ENCODE assay signal across 9 mouse cellular contexts in the genomic region with DNA sequence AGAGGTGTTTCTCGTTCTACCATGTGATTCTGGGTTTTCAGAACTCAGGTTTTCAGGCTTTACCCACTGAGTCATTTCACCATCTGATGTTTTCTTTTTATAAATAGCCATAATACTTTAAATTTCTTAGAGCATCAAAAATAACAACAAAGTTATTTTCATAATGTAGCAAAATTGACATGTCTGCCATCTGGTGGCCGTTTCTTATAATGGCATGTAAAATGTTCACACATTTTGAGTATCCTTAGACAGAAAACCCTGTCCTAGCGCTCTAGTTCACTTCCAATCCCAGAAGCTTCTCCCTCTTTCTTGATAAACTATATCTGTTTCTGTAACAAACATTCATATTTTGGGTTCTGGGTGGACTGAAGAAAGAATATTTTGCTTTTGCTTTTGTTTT. TPM values are rescaled to one million over a fixed set of nuclear protein-coding genes. Genes with fewer than 3 reads are reported as not detected.
A peak's percentile ranks its signal among the peaks of the same experiment; 100 is the strongest.
DNase-seq lines count a peak whose midpoint lies in the region; TF ChIP-seq lines count a peak whose summit lies in the region.
"Had no signal": no experiment of that assay in that cellular context is flagged by ENCODE, and none has a peak within 500 bp of the region (broad histone marks: within the 10 kb centered on the region; RNA-seq: fewer than 3 reads in every experiment).

No protein-coding gene starts in this region.

- TF ChIP-seq POLR2A in kidney, adult 2 months (IDR thresholded peaks at IDR 0.05; ENCODE audit: low read depth, low read length) = no peak
- no peak for TF ChIP-seq POLR2A in ES-Bruce4 (IDR thresholded peaks at IDR 0.05; ENCODE audit: insufficient read depth, low read length)

- TF ChIP-seq CTCF in kidney, adult 2 months (conservative IDR thresholded peaks at IDR 0.05; ENCODE audit: insufficient read depth, insufficient read length, low read depth, low read length) = 0 out of 2 replicates have a peak, but pooled peaks have one; percentile 17
- peak; percentile 7 for TF ChIP-seq CTCF in ES-Bruce4 (IDR thresholded peaks at IDR 0.05; ENCODE audit: low read depth, low read length)
- peak; percentile 88 for TF ChIP-seq CTCF in layer of hippocampus, adult 2 months (conservative IDR thresholded peaks at IDR 0.05)

- H3K27ac ChIP-seq in kidney, adult 2 months (ENCODE audit: insufficient read depth, low read depth, low read length) = no peak overlapping the region
- no peak overlapping the region for H3K27ac ChIP-seq in ES-Bruce4 (ENCODE audit: insufficient read depth, low read length)
- H3K27ac ChIP-seq in layer of hippocampus, adult 2 months = no peak overlapping the region

- H3K9ac ChIP-seq in ES-Bruce4 (ENCODE audit: low read depth, poor library complexity, severe bottlenecking) = no peak overlapping the region

- DNase-seq in kidney, adult 2 months = peak; percentile 66
- no peak for DNase-seq in kidney, adult 18-20 months
- peak; percentile 61 for DNase-seq in A20 (ENCODE audit: low read depth, low spot score)
- DNase-seq in cerebellum, postnatal 10 days = peak; percentile 73 to 79
- peak; percentile 33 to 65 for DNase-seq in layer of hippocampus, adult 2 months (ENCODE audit: low spot score in 2 of 2)
- DNase-seq in retina, embryonic 14.5 days (ENCODE audit: low spot score) = peak; percentile 75
- DNase-seq in ovary, adult 18-20 months (ENCODE audit: low spot score) = no peak

- TF ChIP-seq EP300 in ES-Bruce4 (IDR thresholded peaks at IDR 0.05; ENCODE audit: insufficient read depth, low read depth, low read length) = no peak

- no peak overlapping the region for H3K4me3 ChIP-seq in kidney, adult 2 months (ENCODE audit: insufficient read depth, low read depth, low read length)
- no peak overlapping the region for H3K4me3 ChIP-seq in ES-Bruce4 (ENCODE audit: low read depth, low read length)
- H3K4me3 ChIP-seq in layer of hippocampus, adult 2 months = no peak overlapping the region

- WGBS in kidney, adult 2 months = 20% methylated on average over 3 of the region's 3 CpGs

- H3K36me3 ChIP-seq in kidney, adult 2 months (ENCODE audit: control insufficient read depth, insufficient read depth, low read length) = no peaks in the 10 kb centered on the region
- no peaks in the 10 kb centered on the region for H3K36me3 ChIP-seq in ES-Bruce4 (ENCODE audit: control insufficient read depth, insufficient read depth, low read length, poor library complexity, severe bottlenecking)

- H3K9me3 ChIP-seq in ES-Bruce4 (replicated peaks; ENCODE audit: control insufficient read depth, insufficient read depth, low read length, poor library complexity, severe bottlenecking) = no peaks in the 10 kb centered on the region

- H3K27me3 ChIP-seq in kidney, adult 2 months (replicated peaks; ENCODE audit: control insufficient read depth, insufficient read depth, low read length) = no peaks in the 10 kb centered on the region
- H3K27me3 ChIP-seq in ES-Bruce4 (ENCODE audit: control insufficient read depth, insufficient read depth, low read length, poor library complexity, severe bottlenecking) = no peaks in the 10 kb centered on the region

- H3K4me1 ChIP-seq in kidney, adult 2 months (ENCODE audit: control insufficient read depth, insufficient read depth, low read length) = no peaks in the 10 kb centered on the region
- H3K4me1 ChIP-seq in ES-Bruce4 (ENCODE audit: control insufficient read depth, insufficient read depth, low read length) = no peaks in the 10 kb centered on the region

RNA-seq across cellular contexts. Expression of gene Rsbn1, which starts 26.3 kb away (rescaled TPM):
- 2.4 and 2.5 TPM in 2 replicates for polyA plus RNA-seq in kidney, adult 2 months (2012; rRNA removed)
- polyA plus RNA-seq in ES-Bruce4 (2011; ENCODE audit: insufficient read depth, insufficient read length, low read depth, missing spikeins) = 20.8 and 22.2 TPM in 2 replicates
- total RNA-seq in layer of hippocampus, adult 2 months (2021) = 10 to 100 TPM; 21.1 to 22.0 TPM

RNA-seq across cellular contexts. Expression of gene Ptpn22, which starts 28.0 kb away (rescaled TPM):
- polyA plus RNA-seq in kidney, adult 2 months (2012; rRNA removed) = 1.8 and 2.3 TPM in 2 replicates
- 1.6 TPM in 1 of 2 replicates, not detected in the other for polyA plus RNA-seq in ES-Bruce4 (2011; ENCODE audit: insufficient read depth, insufficient read length, low read depth, missing spikeins)
- total RNA-seq in layer of hippocampus, adult 2 months (2021) = 1 to 10 TPM in 1 of 2 experiments, under 1 TPM in 1; 0.88 to 2.0 TPM

RNA-seq across cellular contexts. Expression of gene Bcl2l15, which starts 55.2 kb away (rescaled TPM):
- polyA plus RNA-seq in kidney, adult 2 months (2012; rRNA removed) = 0.17 TPM in 1 of 2 replicates, not detected in the other
- polyA plus RNA-seq in ES-Bruce4 (2011; ENCODE audit: insufficient read depth, insufficient read length, low read depth, missing spikeins) = 0.91 TPM in 1 of 2 replicates, not detected in the other
- total RNA-seq in layer of hippocampus, adult 2 months (2021) = 1 to 10 TPM; 1.5 to 2.0 TPM
- polyA plus RNA-seq: lung, embryonic 16.5 days had no signal

Comparison
In these comparisons a context has a peak if more than half of its experiments do, and no peak if none do; other contexts are left out.
1. DNase-seq: peak in kidney, adult 2 months (single experiment), A20 (single experiment), cerebellum, postnatal 10 days (2 of 2), layer of hippocampus, adult 2 months (2 of 2) and retina, embryonic 14.5 days (single experiment); none in kidney, adult 18-20 months (single experiment) and ovary, adult 18-20 months (single experiment).
2. CTCF ChIP-seq: peak in every context shown above with its lines; median percentile 88 in layer of hippocampus, adult 2 months; 17 in kidney, adult 2 months; 7 in ES-Bruce4.